In the genomic region with DNA sequence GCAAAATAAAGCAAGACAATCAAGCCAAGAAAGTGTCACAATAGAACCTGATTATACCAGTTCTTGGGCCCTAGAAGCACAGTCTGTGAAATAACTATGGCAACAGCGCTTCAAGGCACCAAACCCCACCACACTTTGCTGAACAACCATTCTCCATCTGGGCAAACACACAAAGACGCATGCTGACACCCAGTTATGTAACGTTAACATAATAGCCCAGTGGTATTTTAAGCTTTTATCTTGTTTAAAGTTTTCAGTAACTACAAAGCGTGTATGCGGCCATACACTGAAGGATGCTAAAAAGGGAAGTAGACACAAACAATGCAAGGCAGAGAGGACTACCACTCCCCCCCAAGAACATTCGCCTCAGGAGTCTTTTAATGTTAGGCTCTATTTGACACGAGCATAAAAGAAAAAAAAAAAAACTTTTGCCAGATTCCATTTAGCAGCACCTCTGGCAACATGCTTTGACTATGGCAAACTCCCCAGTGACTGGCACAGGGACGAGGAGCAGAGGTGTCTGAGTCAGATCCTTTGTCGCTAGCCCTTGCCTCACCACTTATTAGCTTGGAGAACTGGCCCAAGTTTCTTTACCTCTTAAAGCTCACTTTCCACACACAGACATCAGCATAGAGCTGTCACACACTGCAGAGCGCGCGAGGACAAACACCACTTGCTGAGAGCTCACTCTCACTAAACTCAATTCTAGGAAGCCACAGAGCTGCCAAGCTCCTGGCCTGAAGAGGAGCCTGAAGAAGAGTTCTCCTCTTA, we compare ENCODE assay signal across 15 mouse cellular contexts. TPM values are rescaled to one million over a fixed set of nuclear protein-coding genes. Genes with fewer than 3 reads are reported as not detected.
DNase-seq lines count a peak whose midpoint lies in the region; ATAC-seq and TF ChIP-seq lines count a peak whose summit lies in the region.
"Had no signal": no experiment of that assay in that cellular context is flagged by ENCODE, and none has a peak within 500 bp of the region (broad histone marks: within the 10 kb centered on the region; RNA-seq: fewer than 3 reads in every experiment).

No protein-coding gene starts in this region.

- H3K4me3 ChIP-seq in gastrocnemius, adult 2 months = no peak overlapping the region
- H3K4me3 ChIP-seq in lung, embryonic 14.5 days (ENCODE audit: low read depth, low read length) = no peak overlapping the region
- H3K4me3 ChIP-seq: erythroblast, embryonic 14.5 days had no signal

- H3K9ac ChIP-seq in lung, embryonic 14.5 days = no peak overlapping the region
- H3K9ac ChIP-seq: liver, postnatal 0 days had no signal

- H3K36me3 ChIP-seq in lung, embryonic 14.5 days (ENCODE audit: insufficient read depth) = no peaks in the 10 kb centered on the region

- intact Hi-C loops in gastrocnemius, adult 2 months (cut with DNase I) = no loop called here

- H3K4me1 ChIP-seq in lung, embryonic 14.5 days (ENCODE audit: insufficient read depth) = peaks cover 16% of the 10 kb centered on the region

- no peaks in the 10 kb centered on the region for H3K27me3 ChIP-seq in lung, embryonic 14.5 days (ENCODE audit: insufficient read depth, low read length)

- DNase-seq in gastrocnemius, adult 2 months = no peak
- DNase-seq in gastrocnemius, postnatal 25 days = no peak
- DNase-seq in lung, embryonic 14.5 days = peak; percentile 39
- no peak for DNase-seq in lung, postnatal 4 days
- peak; percentile 32 for DNase-seq in Muller cell, postnatal 12 days (ENCODE audit: inconsistent ontology term)
- peak; percentile 42 to 55 for DNase-seq in layer of hippocampus, postnatal 36 days
- no peak for DNase-seq in ovary, postnatal 10 days (ENCODE audit: low spot score)
- DNase-seq in gastrocnemius, postnatal 4 days (ENCODE audit: low spot score in 2 of 2) = no peak
- DNase-seq: cerebellum, adult 9-11 months; heart, postnatal 14 days; kidney, postnatal 14 days; liver, postnatal 0 days; spleen, adult 18-20 months; thymus, postnatal 14 days had no signal

- no peaks in the 10 kb centered on the region for H3K9me3 ChIP-seq in lung, embryonic 14.5 days (ENCODE audit: low read depth, low read length)

- WGBS in lung, embryonic 14.5 days = 50% methylated on average over 12 of the region's 12 CpGs

- ATAC-seq in lung, embryonic 14.5 days (ENCODE audit: insufficient read depth) = no peak
- ATAC-seq: liver, postnatal 0 days had no signal

- no peak overlapping the region for H3K4me2 ChIP-seq in lung, embryonic 14.5 days

- no peak for TF ChIP-seq CTCF in gastrocnemius, adult 2 months (IDR thresholded peaks at IDR 0.05)
- TF ChIP-seq CTCF in lung, embryonic 14.5 days (IDR thresholded peaks at IDR 0.05; ENCODE audit: low read depth) = no peak

- H3K27ac ChIP-seq in gastrocnemius, adult 2 months = peak overlapping the region; percentile 31; the same call in 1 of the 2 replicates
- no peak overlapping the region for H3K27ac ChIP-seq in lung, embryonic 14.5 days (ENCODE audit: low read depth)

RNA-seq across cellular contexts. Expression of gene Ppp1r13b, which starts 6.6 kb away (rescaled TPM):
- 1 to 10 TPM; 6.7 to 7.1 TPM for total RNA-seq in gastrocnemius, adult 2 months (2021)
- 1 to 10 TPM; 5.3 to 6.1 TPM for total RNA-seq in gastrocnemius, postnatal 25 days (2021)
- 28.9 and 29.0 TPM in 2 replicates for polyA plus RNA-seq in lung, embryonic 14.5 days (2014; fragmentation: Nextera tagmentation; extraction: Ambion mirVana)
- 100 to 1,000 TPM in 1 of 2 experiments, 10 to 100 TPM in 1; 92.0 to 104 TPM for total RNA-seq in layer of hippocampus, postnatal 36 days (2021)
- 10 to 100 TPM; 13.1 to 15.8 TPM for total RNA-seq in gastrocnemius, postnatal 4 days (2021)

Comparison
In these comparisons a context has a peak if more than half of its experiments do, and no peak if none do; other contexts are left out.
1. DNase-seq: peak in lung, embryonic 14.5 days (single experiment), Muller cell, postnatal 12 days (single experiment) and layer of hippocampus, postnatal 36 days (2 of 2); none in gastrocnemius, adult 2 months (single experiment), gastrocnemius, postnatal 25 days (single experiment), lung, postnatal 4 days (0 of 2), ovary, postnatal 10 days (single experiment) and gastrocnemius, postnatal 4 days (0 of 2).
2. RNA of gene Ppp1r13b, which starts 6.6 kb away (total RNA-seq): 92.0 to 104 TPM in layer of hippocampus, postnatal 36 days; 13.1 to 15.8 TPM in gastrocnemius, postnatal 4 days, 6.7 to 7.1 TPM in gastrocnemius, adult 2 months and 5.3 to 6.1 TPM in gastrocnemius, postnatal 25 days; every median in the first group is over 4 times any median in the second.